Mouse (Mus musculus): ENCODE results near the gene Aldh16a1. TPM values are rescaled to one million over a fixed set of nuclear protein-coding genes. Genes with fewer than 3 reads are reported as not detected.
"Not testable (repeated sequence)": the region's sequence is repeated elsewhere in the genome, so short reads cannot be mapped to it uniquely, and the experiment has no call there.

Gene Aldh16a1
- polyA plus RNA-seq, 1 experiment from 2014 or later = 28.7 TPM

DNA sequence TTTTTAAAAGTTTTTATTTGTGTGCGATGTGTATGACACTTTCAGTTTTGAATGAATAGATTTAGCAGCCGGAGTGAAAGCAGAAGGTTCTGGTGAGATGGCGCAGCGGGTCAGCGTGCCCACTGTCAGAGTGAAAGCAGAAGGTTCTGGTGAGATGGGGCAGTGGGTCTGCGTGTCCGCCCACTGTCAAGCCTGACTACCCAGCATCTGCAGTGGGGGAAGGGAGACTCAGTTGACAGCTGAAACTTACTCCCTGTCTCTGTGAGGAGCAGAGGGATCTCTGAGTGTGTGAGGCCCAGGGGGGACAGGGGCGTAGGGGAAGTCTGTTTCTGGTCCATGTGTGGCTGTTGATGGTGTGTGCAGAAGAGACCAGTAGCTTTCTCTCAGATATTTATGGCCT, 36.8 kb downstream of the Aldh16a1 start:
- no peak for ATAC-seq (replicated peaks; ENCODE audit: insufficient number of reproducible peaks, low FRiP score, low TSS enrichment)

DNA sequence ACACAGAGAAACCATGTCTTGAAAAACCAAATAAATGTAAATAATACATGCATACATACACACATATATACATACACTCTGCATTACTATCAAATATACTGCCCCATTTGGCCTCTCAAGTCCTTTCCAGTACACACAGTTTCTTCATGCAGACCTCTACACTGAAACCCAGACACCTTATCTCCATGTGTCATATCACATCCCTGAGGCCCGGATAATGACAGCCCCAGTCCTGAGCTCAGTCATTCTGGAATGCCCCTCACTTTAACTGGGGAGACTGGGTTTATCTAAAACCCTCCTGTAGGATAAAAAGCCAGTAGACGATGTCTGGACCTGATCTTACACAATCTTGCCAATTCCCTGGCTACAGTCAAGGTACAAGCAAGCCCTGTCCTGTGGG, 40.9 kb downstream of the Aldh16a1 start:
- H3K4me2 ChIP-seq = no peak overlapping the region; the same call in 1 of the 2 replicates
- peak overlapping the region; percentile 46; the same call in 1 of the 2 replicates for H3K27ac ChIP-seq (ENCODE audit: low read depth, low read length)

More for the DNA sequence above, 36.8 kb downstream of the Aldh16a1 start:
- Histone ChIP-seq H3K4me3 (ENCODE audit: low read depth, low read length) (no peak overlapping the region), H3K4me2 (no peak overlapping the region), H3K27me3 (ENCODE audit: control insufficient read depth, insufficient read depth, low read length) (no peaks in the 10 kb centered on the region), H3K4me1 (ENCODE audit: control insufficient read depth, insufficient read depth, low read length) (peaks cover 14% of the 10 kb centered on the region), H3K27ac (ENCODE audit: low read depth, low read length) (no peak overlapping the region), H3K9ac (ENCODE audit: low read depth, low read length) (peak overlapping the region; percentile 30; the same call in 1 of the 2 replicates), H3K36me3 (ENCODE audit: control insufficient read depth, insufficient read depth, low read length) (peaks cover 18% of the 10 kb centered on the region), H3K9me3 (replicated peaks; ENCODE audit: control insufficient read depth, low read length) (no peaks in the 10 kb centered on the region)
- 77% methylated on average over 8 of the region's 8 CpGs for WGBS (ENCODE audit: insufficient replicate concordance)

DNA sequence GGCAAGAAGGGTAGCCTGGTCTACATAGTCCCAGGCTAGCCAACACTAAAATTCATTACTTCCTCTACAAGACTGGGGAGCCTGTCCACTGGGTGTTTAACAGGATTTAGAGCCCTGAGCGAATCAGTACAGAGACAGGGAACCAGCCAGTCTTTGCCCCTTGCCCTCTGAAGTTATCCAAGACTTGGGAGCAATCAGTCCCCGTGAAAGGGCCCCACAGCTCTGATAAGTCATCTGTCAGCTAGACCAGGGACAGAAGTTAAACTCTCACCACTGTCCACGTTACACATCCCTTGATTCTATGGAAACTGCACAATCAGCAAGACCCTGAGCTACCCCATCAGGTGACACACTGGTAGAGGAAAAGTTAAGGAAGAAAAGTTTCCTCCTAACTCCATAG, 41.9 kb downstream of the Aldh16a1 start:
- Histone ChIP-seq H3K4me1 (ENCODE audit: control insufficient read depth, insufficient read depth, low read length) (peaks cover 7% of the 10 kb centered on the region; the same call in 1 of the 2 replicates), H3K27ac (ENCODE audit: low read depth, low read length) (no peak overlapping the region), H3K27me3 (ENCODE audit: control insufficient read depth, insufficient read depth, low read length) (no peaks in the 10 kb centered on the region), H3K4me3 (ENCODE audit: low read depth, low read length) (no peak overlapping the region), H3K9ac (ENCODE audit: low read depth, low read length) (no peak overlapping the region), H3K9me3 (replicated peaks; ENCODE audit: control insufficient read depth, low read length) (no peaks in the 10 kb centered on the region), H3K4me2 (no peak overlapping the region), H3K36me3 (ENCODE audit: control insufficient read depth, insufficient read depth, low read length) (no peaks in the 10 kb centered on the region)
- no peak for ATAC-seq (replicated peaks; ENCODE audit: insufficient number of reproducible peaks, low FRiP score, low TSS enrichment)
- WGBS (ENCODE audit: insufficient replicate concordance) = 38% methylated on average over 3 of the region's 3 CpGs

More for the DNA sequence above, 40.9 kb downstream of the Aldh16a1 start:
- no peaks in the 10 kb centered on the region for H3K27me3 ChIP-seq (ENCODE audit: control insufficient read depth, insufficient read depth, low read length)
- H3K4me1 ChIP-seq (ENCODE audit: control insufficient read depth, insufficient read depth, low read length) = peaks cover 7% of the 10 kb centered on the region; the same call in 1 of the 2 replicates
- no peak for ATAC-seq (replicated peaks; ENCODE audit: insufficient number of reproducible peaks, low FRiP score, low TSS enrichment)
- no peak overlapping the region for H3K9ac ChIP-seq (ENCODE audit: low read depth, low read length)
- no peak overlapping the region for H3K4me3 ChIP-seq (ENCODE audit: low read depth, low read length)
- WGBS (ENCODE audit: insufficient replicate concordance) = 20% methylated on average over 2 of the region's 2 CpGs
- H3K36me3 ChIP-seq (ENCODE audit: control insufficient read depth, insufficient read depth, low read length) = 0 out of 2 replicates have a peak, but pooled peaks cover 2% of the 10 kb centered on the region
- H3K9me3 ChIP-seq (replicated peaks; ENCODE audit: control insufficient read depth, low read length) = no peaks in the 10 kb centered on the region

DNA sequence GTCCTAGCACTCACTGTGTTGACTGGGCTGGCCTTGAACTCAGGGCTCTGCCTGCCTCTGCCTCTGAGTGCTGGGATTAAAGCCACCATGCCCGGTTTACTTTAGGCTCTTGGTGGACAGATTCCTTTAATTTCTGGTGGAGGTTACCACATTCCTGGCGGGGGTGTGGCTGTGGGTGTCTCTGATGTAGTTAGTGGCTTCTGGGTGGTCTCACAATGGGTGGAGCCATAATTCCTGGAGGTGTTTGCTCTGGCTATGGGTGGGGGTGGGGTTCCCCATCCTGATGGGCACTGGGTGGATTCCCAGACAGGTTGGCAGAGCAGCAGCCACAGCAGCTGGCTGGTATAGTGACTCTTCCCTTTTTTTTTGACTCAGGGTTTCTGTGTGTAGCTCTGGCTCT, 42.4 kb downstream of the Aldh16a1 start:
- H3K9me3 ChIP-seq (replicated peaks; ENCODE audit: control insufficient read depth, low read length) = no peaks in the 10 kb centered on the region
- no peak overlapping the region for H3K4me3 ChIP-seq (ENCODE audit: low read depth, low read length)
- ATAC-seq (replicated peaks; ENCODE audit: insufficient number of reproducible peaks, low FRiP score, low TSS enrichment) = no peak
- H3K27ac ChIP-seq (ENCODE audit: low read depth, low read length) = no peak overlapping the region
- H3K9ac ChIP-seq (ENCODE audit: low read depth, low read length) = no peak overlapping the region
- H3K4me1 ChIP-seq (ENCODE audit: control insufficient read depth, insufficient read depth, low read length) = peaks cover 7% of the 10 kb centered on the region; the same call in 1 of the 2 replicates
- H3K27me3 ChIP-seq (ENCODE audit: control insufficient read depth, insufficient read depth, low read length) = no peaks in the 10 kb centered on the region
- no peaks in the 10 kb centered on the region for H3K36me3 ChIP-seq (ENCODE audit: control insufficient read depth, insufficient read depth, low read length)
- WGBS (ENCODE audit: insufficient replicate concordance) = 60% methylated on average over 2 of the region's 2 CpGs
- H3K4me2 ChIP-seq = no peak overlapping the region

DNA sequence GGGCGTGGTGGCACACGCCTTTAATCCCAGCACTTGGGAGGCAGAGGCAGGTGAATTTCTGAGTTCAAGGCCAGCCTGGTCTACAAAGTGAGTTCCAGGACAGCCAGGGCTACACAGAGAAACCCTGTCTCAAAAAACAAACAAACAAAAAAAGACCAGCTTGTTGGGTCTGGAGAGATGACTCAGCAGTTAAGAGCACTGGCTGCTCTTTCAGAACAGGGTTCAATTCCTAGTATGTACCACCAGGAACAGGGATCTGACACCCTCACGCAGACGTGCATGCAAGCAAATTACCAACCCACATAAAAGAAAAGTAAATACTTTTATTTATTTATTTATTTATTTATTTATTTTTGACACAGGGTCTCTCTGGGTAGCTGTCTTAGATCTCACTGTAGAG, 44.3 kb downstream of the Aldh16a1 start:
- not testable (repeated sequence) for H3K27ac ChIP-seq (ENCODE audit: low read depth, low read length); H3K9me3 ChIP-seq (replicated peaks; ENCODE audit: control insufficient read depth, low read length); ATAC-seq (replicated peaks; ENCODE audit: insufficient number of reproducible peaks, low FRiP score, low TSS enrichment); H3K4me2 ChIP-seq; H3K4me1 ChIP-seq (ENCODE audit: control insufficient read depth, insufficient read depth, low read length); H3K36me3 ChIP-seq (ENCODE audit: control insufficient read depth, insufficient read depth, low read length); H3K4me3 ChIP-seq (ENCODE audit: low read depth, low read length); H3K27me3 ChIP-seq (ENCODE audit: control insufficient read depth, insufficient read depth, low read length); H3K9ac ChIP-seq (ENCODE audit: low read depth, low read length)
- WGBS (ENCODE audit: insufficient replicate concordance) = 85% methylated on average over 4 of the region's 4 CpGs

GRCm38 (mm10) chr7:45107052-45107645, 47.2 kb downstream of the Aldh16a1 start:
- Histone ChIP-seq H3K9ac (ENCODE audit: low read depth, low read length) (no peak overlapping the region), H3K4me1 (ENCODE audit: control insufficient read depth, insufficient read depth, low read length) (peaks cover 10% of the 10 kb centered on the region), H3K27me3 (ENCODE audit: control insufficient read depth, insufficient read depth, low read length) (no peaks in the 10 kb centered on the region), H3K4me3 (ENCODE audit: low read depth, low read length) (no peak overlapping the region), H3K4me2 (no peak overlapping the region), H3K9me3 (replicated peaks; ENCODE audit: control insufficient read depth, low read length) (no peaks in the 10 kb centered on the region), H3K36me3 (ENCODE audit: control insufficient read depth, insufficient read depth, low read length) (no peaks in the 10 kb centered on the region), H3K27ac (ENCODE audit: low read depth, low read length) (no peak overlapping the region)
- no peak for ATAC-seq (replicated peaks; ENCODE audit: insufficient number of reproducible peaks, low FRiP score, low TSS enrichment)
- 46% methylated on average over 5 of the region's 5 CpGs for WGBS (ENCODE audit: insufficient replicate concordance)

GRCm38 (mm10) chr7:45106441-45106840, 47.9 kb downstream of the Aldh16a1 start:
- Histone ChIP-seq H3K9me3 (replicated peaks; ENCODE audit: control insufficient read depth, low read length) (no peaks in the 10 kb centered on the region), H3K9ac (ENCODE audit: low read depth, low read length) (no peak overlapping the region), H3K4me2 (no peak overlapping the region), H3K36me3 (ENCODE audit: control insufficient read depth, insufficient read depth, low read length) (no peaks in the 10 kb centered on the region), H3K27me3 (ENCODE audit: control insufficient read depth, insufficient read depth, low read length) (no peaks in the 10 kb centered on the region), H3K4me3 (ENCODE audit: low read depth, low read length) (no peak overlapping the region), H3K4me1 (ENCODE audit: control insufficient read depth, insufficient read depth, low read length) (peaks cover 10% of the 10 kb centered on the region), H3K27ac (ENCODE audit: low read depth, low read length) (no peak overlapping the region)
- 56% methylated on average over 6 of the region's 6 CpGs for WGBS (ENCODE audit: insufficient replicate concordance)
- no peak for ATAC-seq (replicated peaks; ENCODE audit: insufficient number of reproducible peaks, low FRiP score, low TSS enrichment)

- Histone ChIP-seq H3K27me3 (ENCODE audit: control insufficient read depth, insufficient read depth, low read length) (no peaks in the 10 kb centered on the region), H3K4me2 (no peak overlapping the region), H3K4me3 (ENCODE audit: low read depth, low read length) (no peak overlapping the region), H3K36me3 (ENCODE audit: control insufficient read depth, insufficient read depth, low read length) (no peaks in the 10 kb centered on the region), H3K27ac (ENCODE audit: low read depth, low read length) (no peak overlapping the region), H3K9me3 (replicated peaks; ENCODE audit: control insufficient read depth, low read length) (no peaks in the 10 kb centered on the region), H3K9ac (ENCODE audit: low read depth, low read length) (no peak overlapping the region), H3K4me1 (ENCODE audit: control insufficient read depth, insufficient read depth, low read length) (peaks cover 10% of the 10 kb centered on the region)
- WGBS (ENCODE audit: insufficient replicate concordance) = 76% methylated on average over 8 of the region's 8 CpGs
- ATAC-seq (replicated peaks; ENCODE audit: insufficient number of reproducible peaks, low FRiP score, low TSS enrichment) = no peak
Observed at GRCm38 (mm10) chr7:45105491-45105890, 48.9 kb downstream of the Aldh16a1 start.

DNA sequence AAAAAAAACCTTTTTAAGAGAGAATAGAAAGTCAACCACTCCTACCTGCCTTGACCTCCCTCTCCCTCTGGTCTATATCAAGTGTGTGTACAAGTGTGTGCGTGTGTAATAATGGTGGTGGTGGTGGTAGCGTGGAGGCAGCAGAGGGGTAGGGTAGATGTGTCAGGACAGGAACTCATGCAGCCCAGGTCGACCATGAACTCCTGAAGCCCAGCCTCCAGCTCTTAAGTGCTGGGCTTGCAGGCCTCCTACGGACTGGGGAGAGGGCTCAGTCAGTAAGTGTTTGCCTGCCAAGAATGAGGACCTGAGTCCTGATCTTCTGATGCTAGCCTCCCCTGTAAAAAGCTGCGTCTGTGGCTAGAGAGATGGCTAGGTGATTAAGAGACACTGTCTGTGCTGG, 49.4 kb downstream of the Aldh16a1 start:
- no peaks in the 10 kb centered on the region for H3K9me3 ChIP-seq (replicated peaks; ENCODE audit: control insufficient read depth, low read length)
- H3K27ac ChIP-seq (ENCODE audit: low read depth, low read length) = no peak overlapping the region
- no peak overlapping the region for H3K4me2 ChIP-seq
- no peaks in the 10 kb centered on the region for H3K27me3 ChIP-seq (ENCODE audit: control insufficient read depth, insufficient read depth, low read length)
- no peaks in the 10 kb centered on the region for H3K36me3 ChIP-seq (ENCODE audit: control insufficient read depth, insufficient read depth, low read length)
- 62% methylated on average over 5 of the region's 5 CpGs for WGBS (ENCODE audit: insufficient replicate concordance)
- H3K4me1 ChIP-seq (ENCODE audit: control insufficient read depth, insufficient read depth, low read length) = peaks cover 10% of the 10 kb centered on the region
- no peak overlapping the region for H3K9ac ChIP-seq (ENCODE audit: low read depth, low read length)
- no peak overlapping the region for H3K4me3 ChIP-seq (ENCODE audit: low read depth, low read length)
- no peak for ATAC-seq (replicated peaks; ENCODE audit: insufficient number of reproducible peaks, low FRiP score, low TSS enrichment)

All from heart, embryonic 11.5 days (tissue).